Mouse (Mus musculus): ENCODE results near the gene Prss33.

GRCm38 (mm10) chr17:23877166-23877565 lies 41.3 kb upstream of the Prss33 start:
- no peak for TF ChIP-seq CTCF (conservative IDR thresholded peaks at IDR 0.05; ENCODE audit: low read length)
- no peak for TF ChIP-seq POU5F1 (IDR thresholded peaks at IDR 0.05; ENCODE audit: borderline replicate concordance, low read length)
- no peak for TF ChIP-seq NANOG (IDR thresholded peaks at IDR 0.05; ENCODE audit: borderline replicate concordance, low read length)

Measured in E14TG2a.4 (cell line).